Mouse (Mus musculus): ENCODE results near the gene Gm3415.

DNA sequence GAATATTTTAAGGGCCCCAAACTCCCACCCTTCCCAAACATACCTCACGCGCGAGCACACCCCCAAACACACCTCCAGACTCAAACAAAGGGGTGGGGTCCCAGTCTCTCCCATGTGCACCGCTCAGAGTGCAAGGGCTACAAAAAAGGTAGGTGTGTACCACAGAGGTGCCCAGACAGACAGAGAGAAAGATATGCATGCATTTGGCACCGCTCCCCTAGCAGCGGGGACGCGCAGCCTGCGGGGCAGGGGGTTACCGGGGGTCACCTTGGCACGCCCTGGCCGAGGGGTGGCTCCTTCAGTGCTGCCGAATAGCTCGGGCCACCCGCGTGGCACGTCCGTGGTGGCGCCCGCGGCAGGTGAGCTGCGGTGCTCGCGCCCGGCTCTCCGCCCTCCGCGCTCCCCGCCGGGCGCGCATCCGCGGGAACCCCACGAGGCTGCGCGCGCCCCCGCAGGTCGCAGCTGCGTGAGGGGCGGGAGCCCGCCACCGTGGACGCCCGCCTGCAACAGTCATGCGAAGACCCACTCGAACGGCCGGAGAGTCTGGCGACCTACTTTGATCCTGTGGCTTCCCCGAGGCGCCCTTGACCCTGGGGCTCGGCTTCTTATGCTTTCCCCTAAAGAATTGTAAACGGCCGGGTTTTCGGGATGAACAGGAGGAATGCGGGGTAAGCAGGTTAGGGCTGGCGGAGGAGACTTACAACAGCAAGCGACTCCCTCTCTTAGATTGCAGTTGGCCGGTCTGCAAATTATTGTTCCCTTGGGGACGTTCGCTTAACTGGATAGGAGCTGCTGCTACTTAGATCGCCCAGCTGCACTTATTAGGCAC is 28.8 kb downstream of the Gm3415 start, which contains the start of gene Gpr12:
- no peak for TF ChIP-seq EP300 (IDR thresholded peaks at IDR 0.05; ENCODE audit: insufficient read depth, low read depth, low read length)
- no peak for TF ChIP-seq CTCF (IDR thresholded peaks at IDR 0.05; ENCODE audit: low read depth, low read length)

Data from ES-Bruce4 (cell line).